Mouse (Mus musculus) layer of hippocampus, postnatal 25 days (tissue): ENCODE measurements around the gene Lmntd2. TPM values are rescaled to one million over a fixed set of nuclear protein-coding genes. Genes with fewer than 3 reads are reported as not detected.
A peak's percentile ranks its signal among the peaks of the same experiment; 100 is the strongest.

Experiments
- DNase-seq, 2 experiments: peaks; one replicate each; pipeline ENCODE4 v3.0.0; 2022; ENCODE audit warnings: mixed read lengths in 2 of 2, low spot score in 1 of 2; ENCODE audit errors: extremely low spot score in 1 of 2
- microRNA-seq, 2 experiments: library from miRNA; unstranded; fragments of <30 nt; microRNA quantifications; one replicate each; pipeline ENCODE4 v1.2.0; 2021
- total RNA-seq, 2 experiments: library from RNA; stranded (reverse); gene quantifications; 2 replicates each; pipeline ENCODE4 v1.2.3; 2021

The Lmntd2 gene
- total RNA-seq, 2 experiments from 2014 or later, result not detected

- no peak for DNase-seq
Measured at GRCm38 (mm10) chr7:141191796-141192685, 21.8 kb downstream of the Lmntd2 start.

GRCm38 (mm10) chr7:141191036-141191435, 22.8 kb downstream of the Lmntd2 start:
- no peak for DNase-seq

GRCm38 (mm10) chr7:141190220-141190619, 23.7 kb downstream of the Lmntd2 start:
- no peak for DNase-seq

GRCm38 (mm10) chr7:141188733-141189132, 25.1 kb downstream of the Lmntd2 start:
- DNase-seq, result no peak

GRCm38 (mm10) chr7:141188194-141188593, 25.7 kb downstream of the Lmntd2 start:
- DNase-seq, result no peak

DNA sequence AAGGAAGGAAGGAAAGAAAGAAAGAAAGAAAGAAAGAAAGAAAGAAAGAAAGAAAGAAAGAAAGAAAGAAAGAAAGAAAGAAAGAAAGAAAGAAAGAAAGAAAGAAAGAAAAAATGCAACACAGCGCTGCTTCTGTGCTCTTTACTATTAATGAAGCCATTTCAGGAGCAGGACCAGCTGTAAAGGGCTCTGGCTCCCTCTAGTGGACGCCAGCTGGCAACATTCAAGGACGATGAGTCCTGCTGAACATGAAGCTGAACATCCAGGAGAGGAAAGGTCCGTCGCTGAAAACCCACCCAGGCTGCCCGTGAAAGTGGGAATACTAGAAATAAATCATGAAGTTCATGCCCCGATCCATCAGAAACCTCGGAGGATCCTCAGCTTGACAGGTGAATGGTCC, 37.7 kb downstream of the Lmntd2 start:
- DNase-seq, result peak; percentile 63 to 90

DNA sequence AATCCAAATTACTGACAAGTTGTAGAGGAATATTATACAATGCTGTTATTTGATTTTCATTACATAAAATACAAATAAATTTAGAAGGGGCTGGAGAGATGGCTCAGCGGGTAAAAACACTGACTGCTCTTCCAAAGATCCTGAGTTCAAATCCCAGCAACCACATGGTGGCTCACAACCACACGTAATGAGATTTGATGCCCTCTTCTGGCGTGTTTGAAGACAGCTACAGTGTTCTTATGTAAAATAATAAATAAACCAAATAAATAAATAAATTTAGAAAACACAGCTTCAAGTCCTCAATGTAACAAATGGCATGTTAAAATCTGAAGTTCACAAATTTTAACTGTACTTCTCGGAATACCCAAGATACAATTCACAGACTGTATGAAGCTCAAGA, 38.8 kb downstream of the Lmntd2 start:
- DNase-seq, result no peak

GRCm38 (mm10) chr7:141173323-141173850, 40.5 kb downstream of the Lmntd2 start:
- no peak for DNase-seq

DNA sequence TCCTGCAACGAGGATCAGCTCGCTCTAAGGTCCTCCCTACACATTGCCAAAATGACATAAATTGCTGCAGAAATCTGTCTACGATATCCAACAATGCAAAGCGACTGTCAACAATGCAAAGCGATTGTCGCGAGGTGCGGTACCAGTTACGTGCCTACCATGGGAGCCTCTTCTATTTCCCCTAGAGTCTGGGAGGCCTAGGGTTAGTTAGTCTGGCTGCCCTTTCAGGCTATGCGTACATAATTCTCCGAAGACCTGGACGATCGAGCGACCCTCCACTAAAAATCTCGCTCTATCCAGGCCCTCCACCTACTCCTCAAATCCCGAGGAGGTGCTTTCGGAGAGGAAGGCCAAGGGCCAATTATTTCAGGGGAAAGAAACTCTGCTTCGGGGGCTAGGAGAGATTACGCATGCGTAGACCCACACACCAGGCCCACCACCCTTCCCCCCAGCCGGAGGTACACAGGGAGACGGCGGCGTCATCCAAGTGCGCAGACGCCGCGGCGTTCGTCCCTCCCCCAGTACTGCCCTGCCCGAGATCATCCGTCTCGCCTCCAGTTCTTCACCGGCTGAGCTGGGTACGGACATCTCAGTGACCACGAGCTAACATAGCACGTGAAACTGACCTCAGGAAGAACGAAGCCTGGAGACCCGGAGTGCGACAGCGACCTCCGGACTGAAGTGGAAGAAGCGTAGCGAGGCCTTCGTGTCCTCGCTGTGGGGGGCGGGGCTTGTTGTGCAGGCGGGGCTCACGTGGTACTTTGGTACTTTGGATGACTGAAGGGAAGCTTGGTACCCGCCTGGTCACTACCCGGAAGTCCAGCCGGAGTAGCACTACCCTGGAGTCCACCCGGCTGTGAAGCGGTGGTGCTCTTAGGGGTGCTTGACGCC, 41.5 kb downstream of the Lmntd2 start, which contains the start of gene Rnh1:
Gene Rnh1, minus strand, starts transcription at position 742 of the 891 bp plus-strand sequence.
- DNase-seq, result peak; percentile 83 to 85

DNA sequence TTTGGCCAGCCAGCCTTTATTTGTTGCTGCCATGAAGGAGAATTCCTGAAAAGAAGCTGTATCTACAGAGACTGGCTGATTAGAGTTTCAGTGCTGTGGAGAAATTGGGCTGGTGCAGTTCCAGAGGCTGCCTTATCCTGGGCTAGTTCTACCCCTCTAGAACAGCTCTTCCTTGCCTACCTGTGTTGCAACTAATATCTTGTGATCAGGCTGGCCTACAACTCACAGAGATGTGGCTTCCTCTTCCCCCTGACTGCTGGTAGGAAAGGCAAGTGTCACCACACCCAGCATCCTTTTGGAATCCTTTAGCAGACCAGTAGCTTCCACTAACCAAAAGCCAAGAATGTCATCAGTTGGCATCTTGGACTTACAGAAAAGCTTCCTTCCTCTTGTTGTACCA, 44.0 kb downstream of the Lmntd2 start:
- no peak for DNase-seq

DNA sequence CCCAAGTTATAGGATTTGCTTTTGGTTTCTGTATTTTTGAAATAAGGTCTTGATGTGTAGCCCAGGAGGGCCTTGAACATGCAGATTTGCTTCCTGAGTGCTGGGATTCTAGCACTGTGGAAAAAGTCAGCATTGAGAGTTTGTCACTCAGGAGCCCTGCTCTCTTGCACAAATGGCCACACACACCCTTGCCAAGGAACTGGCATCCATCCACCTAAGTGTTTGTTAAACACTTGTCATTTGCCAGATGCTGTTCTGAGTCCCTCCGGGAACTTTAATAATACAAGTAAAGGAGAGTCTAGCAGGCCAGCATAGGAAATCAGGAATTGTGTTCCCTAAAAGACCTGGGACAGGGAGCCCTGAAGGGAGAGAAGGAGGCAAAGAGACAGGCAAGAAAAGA, 44.6 kb downstream of the Lmntd2 start:
- no peak for DNase-seq

- DNase-seq, result no peak
Measured at GRCm38 (mm10) chr7:141168518-141168953, 45.3 kb downstream of the Lmntd2 start.

- DNase-seq, result no peak
Measured at GRCm38 (mm10) chr7:141167901-141168517, 45.9 kb downstream of the Lmntd2 start.

DNA sequence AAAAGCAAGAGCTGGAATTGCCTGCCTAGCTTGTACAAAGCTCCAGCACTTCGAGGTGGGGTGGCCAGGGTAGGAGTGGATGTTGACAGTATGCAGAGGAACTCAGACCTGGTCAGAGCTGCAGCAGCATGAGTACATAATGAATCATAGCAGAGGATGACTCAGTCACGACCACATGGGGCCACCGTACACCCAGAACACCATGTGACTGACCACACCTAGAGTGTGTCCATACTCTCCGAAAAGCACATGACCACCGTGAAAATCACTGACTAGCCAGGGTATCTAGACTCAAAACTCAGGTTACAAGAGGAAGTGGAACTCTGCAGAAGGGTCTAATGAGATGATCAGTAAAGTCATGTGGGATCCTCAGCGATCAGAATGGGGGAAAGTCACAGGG, 49.0 kb downstream of the Lmntd2 start:
- no peak for DNase-seq

DNA sequence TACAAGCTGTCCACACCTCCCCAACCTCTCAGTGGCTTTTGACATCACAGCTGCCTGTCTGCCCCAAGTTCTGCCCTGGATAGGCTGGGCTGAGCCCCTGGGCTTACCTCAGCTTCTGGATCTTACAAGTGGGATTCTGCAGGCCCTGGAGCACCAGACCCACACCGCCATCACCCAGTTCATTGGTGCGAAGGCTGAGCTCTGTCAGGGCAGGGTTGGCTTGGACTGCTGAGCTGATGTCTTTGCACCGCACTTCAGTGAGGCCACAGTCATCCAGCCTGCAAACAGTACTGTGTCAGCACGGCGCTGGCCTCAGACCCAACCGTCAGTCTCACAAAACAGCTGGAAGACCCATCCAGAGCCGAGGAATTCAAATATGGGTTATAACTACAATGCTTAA, 49.5 kb downstream of the Lmntd2 start:
- DNase-seq, result no peak

Small RNA genes within 50 kb of the gene (microRNA-seq; reads per million reads assigned to microRNA genes)
- 84.2 to 96.0 reads per million in 2 experiments for gene Mir210

Other genes with a start within 250 kb of the Lmntd2 start
- gene Ifitm1, start 246.9 kb downstream of the Lmntd2 start, total RNA-seq, result 1 to 10 TPM; 1.3 to 1.5 TPM
- gene Ifitm3, start 203.3 kb downstream of the Lmntd2 start, total RNA-seq, result 10 to 100 TPM; 11.9 to 13.8 TPM
- gene Ifitm6, start 196.2 kb downstream of the Lmntd2 start, total RNA-seq, result not detected
- not detected for gene Gm17387, start 184.9 kb downstream of the Lmntd2 start, total RNA-seq
- gene B4galnt4, start 153.0 kb downstream of the Lmntd2 start, total RNA-seq, result 10 to 100 TPM; 80.7 to 96.2 TPM
- not detected for gene Pkp3, start 135.9 kb downstream of the Lmntd2 start, total RNA-seq
- gene Sigirr, start 113.5 kb downstream of the Lmntd2 start, total RNA-seq, result 1 to 10 TPM; 1.9 to 3.2 TPM
- gene Ano9, start 96.3 kb downstream of the Lmntd2 start, total RNA-seq, result not detected
- 10 to 100 TPM; 58.7 to 61.1 TPM for gene Ptdss2, start 91.7 kb downstream of the Lmntd2 start, total RNA-seq
- gene Rnh1, start 41.2 kb downstream of the Lmntd2 start, total RNA-seq, result 10 to 100 TPM; 32.5 to 36.5 TPM
- gene Hras, start 20.1 kb downstream of the Lmntd2 start, total RNA-seq, result 100 to 1,000 TPM; 193 to 235 TPM
- 1 to 10 TPM; 4.5 to 6.1 TPM for gene Lrrc56, start 19.9 kb downstream of the Lmntd2 start, total RNA-seq
- gene Rassf7, start 1.8 kb upstream of the Lmntd2 start, total RNA-seq, result under 1 TPM; 0.64 to 0.80 TPM
- gene Phrf1, start 14.7 kb upstream of the Lmntd2 start, total RNA-seq, result 10 to 100 TPM; 67.1 to 71.1 TPM
- gene Irf7, start 52.4 kb upstream of the Lmntd2 start, total RNA-seq, result 1 to 10 TPM in 1 of 2 experiments, under 1 TPM in 1; 0.91 to 1.9 TPM
- gene Cdhr5, start 62.7 kb upstream of the Lmntd2 start, total RNA-seq, result not detected
- gene Sct, start 65.1 kb upstream of the Lmntd2 start, total RNA-seq, result not detected
- gene Drd4, start 77.9 kb upstream of the Lmntd2 start, total RNA-seq, result under 1 TPM in 1 of 2 experiments, not detected in 1; 0.12 TPM
- gene Deaf1, start 113.6 kb upstream of the Lmntd2 start, total RNA-seq, result 10 to 100 TPM; 91.3 to 92.6 TPM
- 10 to 100 TPM; 28.8 to 39.3 TPM for gene Tmem80, start 113.7 kb upstream of the Lmntd2 start, total RNA-seq
- 1 to 10 TPM; 4.7 to 6.2 TPM for gene Eps8l2, start 124.8 kb upstream of the Lmntd2 start, total RNA-seq
- 100 to 1,000 TPM; 125 to 154 TPM for gene Taldo1, start 178.1 kb upstream of the Lmntd2 start, total RNA-seq
- 10 to 100 TPM; 42.4 to 49.2 TPM for gene Gatd1, start 200.1 kb upstream of the Lmntd2 start, total RNA-seq
- gene Cend1, start 215.4 kb upstream of the Lmntd2 start, total RNA-seq, result 100 to 1,000 TPM; 286 to 299 TPM
- gene Slc25a22, start 223.8 kb upstream of the Lmntd2 start, total RNA-seq, result 100 to 1,000 TPM; 351 to 355 TPM
- gene Pidd1, start 229.9 kb upstream of the Lmntd2 start, total RNA-seq, result 1 to 10 TPM in 1 of 2 experiments, under 1 TPM in 1; 0.84 to 2.2 TPM
- gene Rplp2, start 233.3 kb upstream of the Lmntd2 start, total RNA-seq, result 100 to 1,000 TPM; 526 to 589 TPM
- 10 to 100 TPM; 23.2 to 30.4 TPM for gene Pnpla2, start 241.1 kb upstream of the Lmntd2 start, total RNA-seq
- 1 to 10 TPM; 2.1 to 4.2 TPM for gene Cracr2b, start 247.0 kb upstream of the Lmntd2 start, total RNA-seq